Mouse (Mus musculus) midbrain, embryonic 15.5 days (tissue): ENCODE measurements around the gene Hibadh. TPM values are rescaled to one million over a fixed set of nuclear protein-coding genes. Genes with fewer than 3 reads are reported as not detected.

Experiments
- ATAC-seq: fragments of 200-750 bp; cut with Nextera tagmentation; replicated peaks from 2 replicates; pipeline ENCODE4 v1.8.0; 2017; ENCODE audit warnings: moderate TSS enrichment
- H3K27ac ChIP-seq: fragments of 300-500 bp; sonication (generic); 2 replicates; pipeline ENCODE4 v1.5.1; 2015; ENCODE audit warnings: mild to moderate bottlenecking, inconsistent platforms
- H3K27me3 ChIP-seq: fragments of 300-500 bp; sonication (generic); replicated peaks from 2 replicates; pipeline ENCODE4 v1.6.1; 2015; ENCODE audit warnings: inconsistent platforms
- H3K36me3 ChIP-seq: fragments of 300-500 bp; sonication (generic); replicated peaks from 2 replicates; pipeline ENCODE4 v1.6.1; 2015; ENCODE audit warnings: inconsistent platforms
- H3K4me1 ChIP-seq: fragments of 300-500 bp; sonication (generic); 2 replicates; pipeline ENCODE4 v1.6.1; 2015; ENCODE audit warnings: inconsistent platforms
- H3K4me2 ChIP-seq: fragments of 300-500 bp; sonication (generic); 2 replicates; pipeline ENCODE4 v1.6.1; 2015; ENCODE audit warnings: inconsistent platforms, mild to moderate bottlenecking, moderate library complexity
- H3K4me3 ChIP-seq: fragments of 300-500 bp; sonication (generic); 2 replicates; pipeline ENCODE4 v1.5.1; 2015; ENCODE audit warnings: mild to moderate bottlenecking, inconsistent platforms
- H3K9ac ChIP-seq: fragments of 300-500 bp; sonication (generic); 2 replicates; pipeline ENCODE4 v1.6.1; 2015; ENCODE audit warnings: mild to moderate bottlenecking, inconsistent platforms
- H3K9me3 ChIP-seq: fragments of 300-500 bp; sonication (generic); 2 replicates; pipeline ENCODE4 v1.6.1; 2016; ENCODE audit warnings: inconsistent platforms
- WGBS: fragments of 180-500 bp; shearing (Covaris S2); methylation state at CpG from one replicate; pipeline ENCODE4 v1.1.7; 2015; ENCODE audit warnings: mixed read lengths; 5-methylcytosine and 5-hydroxymethylcytosine counted together
- polyA plus RNA-seq: library from polyadenylated mRNA; unstranded; fragments of >200 nt; fragmentation: Nextera tagmentation; extraction: Ambion mirVana; gene quantifications from 2 replicates; pipeline ENCODE4 v1.2.1, GENCODE M21; 2015

Gene Hibadh
- polyA plus RNA-seq, 1 experiment from 2014 or later = 59.0 TPM

GRCm38 (mm10) chr6:52630625-52631024, 9.6 kb downstream of the Hibadh start:
- Histone ChIP-seq H3K36me3 (no peaks in the 10 kb centered on the region), H3K27me3 (no peaks in the 10 kb centered on the region), H3K4me1 (no peaks in the 10 kb centered on the region), H3K9me3 (no peaks in the 10 kb centered on the region), H3K4me2 (no peak overlapping the region), H3K27ac (no peak overlapping the region), H3K9ac (no peak overlapping the region), H3K4me3 (no peak overlapping the region)
- no peak for ATAC-seq
- 89% methylated on average over 4 of the region's 4 CpGs for WGBS

DNA sequence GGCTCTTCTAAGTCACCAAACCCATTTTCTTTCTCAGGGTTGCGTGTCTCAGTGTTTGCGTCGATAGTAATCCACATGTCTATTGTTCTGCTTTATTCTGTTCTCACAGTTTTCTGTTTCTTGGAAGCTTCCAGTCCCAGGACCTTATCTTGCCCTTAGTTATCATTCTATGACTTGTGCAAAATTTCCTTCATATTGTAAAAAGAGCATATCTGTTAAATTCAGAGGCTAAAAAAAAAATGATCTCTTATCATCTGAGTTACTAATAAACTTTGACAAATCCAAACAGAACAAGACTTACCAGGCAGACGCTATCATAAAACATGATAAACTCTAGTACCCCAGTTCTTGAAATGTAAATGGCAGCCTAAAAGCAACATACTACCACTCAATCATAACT, 11.0 kb downstream of the Hibadh start:
- no peaks in the 10 kb centered on the region for H3K4me1 ChIP-seq
- H3K36me3 ChIP-seq = no peaks in the 10 kb centered on the region
- no peak overlapping the region for H3K9ac ChIP-seq
- H3K27me3 ChIP-seq = no peaks in the 10 kb centered on the region
- H3K4me2 ChIP-seq = no peak overlapping the region
- no peak overlapping the region for H3K27ac ChIP-seq
- no peak overlapping the region for H3K4me3 ChIP-seq
- no peaks in the 10 kb centered on the region for H3K9me3 ChIP-seq
- ATAC-seq = no peak
- WGBS = 95% methylated on average over 4 of the region's 4 CpGs

GRCm38 (mm10) chr6:52626735-52627134, 13.5 kb downstream of the Hibadh start:
- H3K27me3 ChIP-seq = no peaks in the 10 kb centered on the region
- H3K4me3 ChIP-seq = no peak overlapping the region
- 91% methylated on average over 4 of the region's 4 CpGs for WGBS
- H3K4me2 ChIP-seq = no peak overlapping the region
- H3K36me3 ChIP-seq = no peaks in the 10 kb centered on the region
- no peaks in the 10 kb centered on the region for H3K9me3 ChIP-seq
- no peak overlapping the region for H3K27ac ChIP-seq
- no peak overlapping the region for H3K9ac ChIP-seq
- ATAC-seq = no peak
- no peaks in the 10 kb centered on the region for H3K4me1 ChIP-seq

- no peaks in the 10 kb centered on the region for H3K9me3 ChIP-seq
- H3K36me3 ChIP-seq = peaks cover 5% of the 10 kb centered on the region; the same call in 1 of the 2 replicates
- no peaks in the 10 kb centered on the region for H3K4me1 ChIP-seq
- no peak for ATAC-seq
- no peak overlapping the region for H3K9ac ChIP-seq
- H3K4me2 ChIP-seq = no peak overlapping the region
- no peak overlapping the region for H3K4me3 ChIP-seq
- H3K27me3 ChIP-seq = no peaks in the 10 kb centered on the region
- 92% methylated on average over 3 of the region's 3 CpGs for WGBS
- no peak overlapping the region for H3K27ac ChIP-seq
These were observed 16.4 kb downstream of the Hibadh start for GRCm38 (mm10) chr6:52623741-52624140.

DNA sequence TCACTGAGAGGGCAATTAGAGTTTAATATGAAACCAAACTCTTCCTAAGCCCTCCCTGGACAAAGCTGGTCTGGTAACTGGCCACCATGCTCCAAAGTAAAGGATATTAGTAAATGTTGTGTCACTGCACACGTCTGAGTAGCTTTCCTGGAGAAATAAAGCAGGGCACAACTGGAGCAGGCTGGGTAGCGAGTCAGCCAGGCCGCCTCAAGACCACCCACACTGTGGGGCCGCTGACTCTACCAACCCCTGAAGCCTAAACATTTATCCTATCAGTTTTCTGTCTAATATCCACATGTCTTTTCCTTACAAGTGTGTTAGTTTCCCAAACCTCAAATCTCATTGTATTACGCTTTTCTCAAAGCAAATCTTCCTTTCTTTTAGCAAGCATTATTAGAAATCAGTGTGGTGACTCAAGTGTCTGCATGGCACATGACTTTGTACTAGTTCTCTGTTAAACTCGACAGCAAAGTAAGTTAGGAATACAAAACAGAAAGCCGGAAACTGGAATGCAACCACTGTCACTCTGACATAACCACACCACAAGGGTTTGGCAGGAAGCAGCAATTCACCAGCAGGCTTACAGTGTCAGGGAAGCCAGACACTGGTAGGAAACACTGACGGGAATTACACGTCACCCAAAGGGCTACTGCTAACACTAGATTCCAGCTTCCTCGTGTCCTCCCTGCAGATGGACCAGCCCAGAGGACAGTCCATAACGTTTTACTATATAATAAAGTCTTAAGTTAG, 18.3 kb downstream of the Hibadh start:
- no peaks in the 10 kb centered on the region for H3K4me1 ChIP-seq
- H3K27ac ChIP-seq = no peak overlapping the region
- WGBS = 81% methylated on average over 11 of the region's 11 CpGs
- ATAC-seq = no peak
- no peaks in the 10 kb centered on the region for H3K27me3 ChIP-seq
- no peaks in the 10 kb centered on the region for H3K9me3 ChIP-seq
- H3K9ac ChIP-seq = no peak overlapping the region
- no peak overlapping the region for H3K4me2 ChIP-seq
- peaks cover 5% of the 10 kb centered on the region; the same call in 1 of the 2 replicates for H3K36me3 ChIP-seq
- H3K4me3 ChIP-seq = no peak overlapping the region

DNA sequence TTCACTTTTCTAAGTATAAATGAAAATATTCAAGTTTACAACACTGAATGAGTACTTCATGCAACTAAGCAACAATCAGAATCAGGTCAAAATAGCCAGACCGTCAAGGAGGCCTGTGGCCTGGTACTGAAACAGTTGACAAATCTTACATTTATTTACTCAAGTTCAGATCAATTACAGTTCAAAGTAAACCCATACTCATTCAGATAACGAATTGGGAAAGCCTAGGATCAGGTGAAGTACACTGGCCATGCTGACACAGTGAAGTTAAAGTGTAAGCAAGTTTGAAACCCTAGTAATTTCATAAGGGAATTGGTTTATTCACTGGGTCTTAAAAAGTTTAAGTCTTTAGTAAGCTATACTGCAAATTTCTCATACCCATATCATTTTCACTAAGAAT, 20.1 kb downstream of the Hibadh start:
- no peaks in the 10 kb centered on the region for H3K9me3 ChIP-seq
- H3K27me3 ChIP-seq = no peaks in the 10 kb centered on the region
- ATAC-seq = no peak
- WGBS = 77% methylated on average over 2 of the region's 2 CpGs
- no peak overlapping the region for H3K27ac ChIP-seq
- H3K4me2 ChIP-seq = no peak overlapping the region
- H3K4me3 ChIP-seq = no peak overlapping the region
- no peak overlapping the region for H3K9ac ChIP-seq
- peaks cover 5% of the 10 kb centered on the region; the same call in 1 of the 2 replicates for H3K36me3 ChIP-seq
- H3K4me1 ChIP-seq = no peaks in the 10 kb centered on the region

DNA sequence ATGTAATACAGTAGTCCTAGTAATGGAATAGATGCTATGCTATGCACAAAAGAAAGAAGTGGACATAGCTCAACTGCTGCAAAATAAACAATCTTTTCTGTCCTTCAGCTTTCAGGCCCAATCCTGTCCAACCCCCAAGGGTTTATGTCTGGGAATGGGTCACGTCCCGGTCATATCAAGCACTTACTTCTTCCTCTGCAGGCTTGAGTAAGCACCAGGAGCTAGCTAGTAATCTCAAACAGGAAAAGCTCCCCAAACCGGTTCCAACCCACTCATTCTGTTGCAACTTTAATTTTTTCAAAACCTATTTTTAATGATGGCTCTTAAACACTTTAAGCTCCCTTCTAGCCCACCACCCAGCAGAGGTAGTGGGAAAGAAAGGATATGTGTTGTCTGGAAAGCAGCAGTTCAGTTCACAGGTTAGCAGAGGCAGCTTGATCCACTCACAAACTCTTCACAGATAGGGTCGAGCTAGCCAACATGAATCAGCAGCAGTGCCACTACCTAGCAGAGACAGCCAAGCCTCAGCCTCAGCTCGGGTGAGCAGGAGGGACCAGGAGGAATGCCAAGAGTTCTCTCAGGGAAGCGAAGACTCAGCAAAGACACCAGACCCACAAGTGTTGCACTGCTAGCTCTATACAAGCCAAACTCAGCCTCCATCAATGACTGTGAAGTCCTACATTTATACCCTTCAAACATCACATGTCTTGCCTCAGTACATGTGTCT, 30.4 kb downstream of the Hibadh start:
- no peak overlapping the region for H3K27ac ChIP-seq
- H3K9ac ChIP-seq = no peak overlapping the region
- no peak overlapping the region for H3K4me2 ChIP-seq
- no peaks in the 10 kb centered on the region for H3K36me3 ChIP-seq
- H3K27me3 ChIP-seq = no peaks in the 10 kb centered on the region
- H3K4me3 ChIP-seq = no peak overlapping the region
- WGBS = 91% methylated on average over 6 of the region's 6 CpGs
- H3K4me1 ChIP-seq = no peaks in the 10 kb centered on the region
- no peak for ATAC-seq
- H3K9me3 ChIP-seq = no peaks in the 10 kb centered on the region

DNA sequence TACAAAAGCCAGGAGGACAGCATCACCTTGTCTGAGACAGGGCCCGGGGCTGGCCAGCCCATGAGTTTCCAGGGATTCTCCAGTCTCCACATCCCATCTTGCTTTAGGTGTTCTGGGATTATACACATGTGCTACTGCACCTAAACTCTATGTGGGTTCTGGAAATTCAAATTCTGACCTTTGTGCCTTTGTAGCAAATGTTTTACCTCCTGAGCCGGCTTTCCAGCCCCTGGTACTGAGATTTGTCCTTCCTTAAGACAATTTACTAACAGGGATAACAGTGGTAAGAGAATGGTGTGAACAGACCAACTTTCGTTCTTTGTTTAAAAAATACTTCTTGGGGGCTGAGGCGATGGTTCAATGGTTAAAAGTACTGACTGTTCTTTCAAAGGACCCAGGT, 32.1 kb downstream of the Hibadh start:
- Histone ChIP-seq H3K4me1 (no peaks in the 10 kb centered on the region), H3K4me3 (no peak overlapping the region)
- WGBS = 94% methylated on average over 4 of the region's 4 CpGs

DNA sequence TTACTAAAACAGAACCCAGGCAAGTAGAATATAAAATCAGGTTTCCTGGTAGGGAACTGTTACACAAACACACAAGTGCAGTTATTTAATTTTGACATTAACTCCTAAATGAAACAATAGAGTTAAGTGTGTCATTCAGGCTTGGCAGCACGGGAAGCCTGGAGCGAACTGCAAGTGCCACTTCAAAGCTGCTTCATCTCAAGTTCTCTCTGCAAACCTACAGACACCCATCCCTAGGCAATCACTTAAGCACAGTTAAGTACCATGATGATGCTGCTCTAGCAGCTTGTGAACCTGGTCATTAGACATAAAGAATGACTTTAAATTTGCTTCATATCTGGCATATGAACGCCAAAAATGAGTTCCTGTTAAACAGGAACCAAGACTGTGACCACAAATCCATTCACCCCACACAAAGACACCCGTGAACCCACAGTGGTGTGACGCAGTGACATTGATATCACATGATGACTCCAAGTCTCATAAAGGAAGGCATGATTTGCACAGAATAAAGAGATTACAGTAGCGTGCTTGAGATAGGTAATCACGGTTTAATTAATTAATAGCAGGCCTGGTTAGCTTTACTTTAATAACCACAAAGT, 33.3 kb downstream of the Hibadh start:
- Histone ChIP-seq H3K36me3 (no peaks in the 10 kb centered on the region), H3K4me1 (no peaks in the 10 kb centered on the region), H3K4me2 (no peak overlapping the region), H3K4me3 (no peak overlapping the region), H3K9ac (no peak overlapping the region), H3K27me3 (no peaks in the 10 kb centered on the region), H3K27ac (no peak overlapping the region), H3K9me3 (no peaks in the 10 kb centered on the region)
- ATAC-seq = no peak
- 83% methylated on average over 7 of the region's 7 CpGs for WGBS

More for the DNA sequence above, 32.1 kb downstream of the Hibadh start:
- H3K36me3 ChIP-seq = no peaks in the 10 kb centered on the region
- no peak for ATAC-seq
- H3K4me2 ChIP-seq = no peak overlapping the region
- no peak overlapping the region for H3K27ac ChIP-seq
- H3K27me3 ChIP-seq = no peaks in the 10 kb centered on the region
- no peak overlapping the region for H3K9ac ChIP-seq
- H3K9me3 ChIP-seq = no peaks in the 10 kb centered on the region

- ATAC-seq = no peak
- no peaks in the 10 kb centered on the region for H3K36me3 ChIP-seq
- H3K9me3 ChIP-seq = no peaks in the 10 kb centered on the region
- 89% methylated on average over 7 of the region's 7 CpGs for WGBS
- no peaks in the 10 kb centered on the region for H3K4me1 ChIP-seq
- no peak overlapping the region for H3K9ac ChIP-seq
- no peaks in the 10 kb centered on the region for H3K27me3 ChIP-seq
- H3K4me2 ChIP-seq = no peak overlapping the region
- H3K4me3 ChIP-seq = no peak overlapping the region
- no peak overlapping the region for H3K27ac ChIP-seq
These were observed 38.2 kb downstream of the Hibadh start for GRCm38 (mm10) chr6:52601706-52602642.

- Histone ChIP-seq H3K36me3 (no peaks in the 10 kb centered on the region), H3K27me3 (no peaks in the 10 kb centered on the region), H3K4me2 (no peak overlapping the region), H3K4me3 (no peak overlapping the region), H3K4me1 (no peaks in the 10 kb centered on the region), H3K27ac (no peak overlapping the region), H3K9me3 (no peaks in the 10 kb centered on the region), H3K9ac (no peak overlapping the region)
- ATAC-seq = no peak
- 66% methylated on average over 4 of the region's 4 CpGs for whole genome bisulfite sequencing
These were observed 39.1 kb downstream of the Hibadh start for GRCm38 (mm10) chr6:52601117-52601516.

GRCm38 (mm10) chr6:52594752-52595151, 45.4 kb downstream of the Hibadh start:
- 83% methylated on average over 1 of the region's 1 CpGs for WGBS
- Histone ChIP-seq H3K9me3 (no peaks in the 10 kb centered on the region), H3K36me3 (no peaks in the 10 kb centered on the region), H3K4me1 (peaks cover 4% of the 10 kb centered on the region; the same call in 1 of the 2 replicates), H3K4me2 (no peak overlapping the region), H3K27me3 (no peaks in the 10 kb centered on the region), H3K4me3 (no peak overlapping the region), H3K9ac (no peak overlapping the region), H3K27ac (no peak overlapping the region)
- ATAC-seq = no peak
